Mouse (Mus musculus): ENCODE results near the gene Rbp1. TPM values are rescaled to one million over a fixed set of nuclear protein-coding genes. Genes with fewer than 3 reads are reported as not detected.

Gene Rbp1
- polyA plus RNA-seq, 1 experiment from 2014 or later = 102 TPM

DNA sequence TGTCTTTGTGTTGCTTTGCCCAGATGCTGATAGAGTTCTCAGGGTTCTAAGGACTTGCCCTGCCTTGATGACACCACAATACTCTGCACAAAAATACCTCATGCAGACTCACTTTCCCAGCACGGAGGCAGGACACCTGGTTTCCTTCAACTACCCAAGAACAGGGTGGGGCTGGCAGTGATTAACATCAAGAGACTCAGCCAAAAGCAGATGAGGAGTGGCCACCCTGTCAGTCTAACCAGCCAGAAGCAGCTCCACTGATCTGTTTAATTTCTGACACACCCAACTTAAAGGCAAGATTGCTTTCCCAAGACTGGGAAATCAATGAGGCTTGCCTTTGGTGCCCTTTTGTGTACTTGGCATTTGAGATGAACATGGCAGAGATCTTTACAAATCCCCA lies 70.1 kb downstream of the Rbp1 start:
- no peak overlapping the region for H3K4me3 ChIP-seq (ENCODE audit: low read length)
- no peak overlapping the region for H3K27ac ChIP-seq (ENCODE audit: low read length)
- no peaks in the 10 kb centered on the region for H3K27me3 ChIP-seq (ENCODE audit: control insufficient read depth, insufficient read depth, low read depth, low read length)
- H3K36me3 ChIP-seq (ENCODE audit: control insufficient read depth, insufficient read depth, low read length) = no peaks in the 10 kb centered on the region
- WGBS = 61% methylated on average over 1 of the region's 1 CpGs
- H3K4me2 ChIP-seq (ENCODE audit: low read depth, low read length) = no peak overlapping the region
- no peak overlapping the region for H3K9ac ChIP-seq (ENCODE audit: low read length)
- no peaks in the 10 kb centered on the region for H3K9me3 ChIP-seq (ENCODE audit: control insufficient read depth, low read length)
- ATAC-seq (ENCODE audit: low read depth) = no peak
- H3K4me1 ChIP-seq (replicated peaks; ENCODE audit: control insufficient read depth, insufficient read depth, low read length) = peaks cover 25% of the 10 kb centered on the region

Other genes with a start within 250 kb of the Rbp1 start
- 7.0 and 7.6 TPM in 2 replicates for gene Nmnat3, start 135.5 kb upstream of the Rbp1 start, polyA plus RNA-seq (2015; fragmentation: Nextera tagmentation; extraction: Ambion mirVana)
- gene Rbp2, start 63.2 kb downstream of the Rbp1 start, polyA plus RNA-seq (2015; fragmentation: Nextera tagmentation; extraction: Ambion mirVana) = 1.5 and 2.2 TPM in 2 replicates
- 158 and 169 TPM in 2 replicates for gene Copb2, start 140.8 kb downstream of the Rbp1 start, polyA plus RNA-seq (2015; fragmentation: Nextera tagmentation; extraction: Ambion mirVana)
- 46.2 and 51.5 TPM in 2 replicates for gene Mrps22, start 178.7 kb downstream of the Rbp1 start, polyA plus RNA-seq (2015; fragmentation: Nextera tagmentation; extraction: Ambion mirVana)

All from lung, embryonic 16.5 days (tissue).